Mouse (Mus musculus): ENCODE results near the gene Vmn1r114.
"Not testable (repeated sequence)": the region's sequence is repeated elsewhere in the genome, so short reads cannot be mapped to it uniquely, and the experiment has no call there.

Vmn1r114 gene

GRCm38 (mm10) chr7:20812086-20812485 lies at the start of gene Vmn1r114:
TSS of gene Vmn1r114 (minus strand) at chr7:20812186.
- not testable (repeated sequence) for DNase-seq (ENCODE audit: low read depth)

GRCm38 (mm10) chr7:20844885-20845284 lies 32.9 kb upstream of the Vmn1r114 start, which contains the start of gene Vmn1r115:
TSS of gene Vmn1r115 (minus strand) at chr7:20844985.
- not testable (repeated sequence) for DNase-seq (ENCODE audit: low read depth)

- not testable (repeated sequence) for DNase-seq (ENCODE audit: low read depth)
Measured at GRCm38 (mm10) chr7:20786985-20787384, 25.0 kb downstream of the Vmn1r114 start, which contains the start of gene Vmn1r113. TSS of gene Vmn1r113 (plus strand) at chr7:20787285.

- not testable (repeated sequence) for DNase-seq (ENCODE audit: low read depth)
Measured at GRCm38 (mm10) chr7:20770885-20771284, 41.1 kb downstream of the Vmn1r114 start, which contains the start of gene Vmn1r112. TSS of gene Vmn1r112 (plus strand) at chr7:20771185.

Data from NIH3T3 (cell line).